In genomic region chr9:78364701-78365100, GRCm38 (mm10) we compare ENCODE assay signal across 29 mouse cellular contexts. TPM values are rescaled to one million over a fixed set of nuclear protein-coding genes. Genes with fewer than 3 reads are reported as not detected.
DNase-seq lines count a peak whose midpoint lies in the region; TF ChIP-seq lines count a peak whose summit lies in the region.
"Had no signal": no experiment of that assay in that cellular context is flagged by ENCODE, and none has a peak within 500 bp of the region (broad histone marks: within the 10 kb centered on the region; RNA-seq: fewer than 3 reads in every experiment).

No protein-coding gene starts in this region.

- H3K36me3 ChIP-seq in ES-Bruce4 (ENCODE audit: control insufficient read depth, insufficient read depth, low read length, poor library complexity, severe bottlenecking), result no peaks in the 10 kb centered on the region
- H3K36me3 ChIP-seq in ES-E14 (ENCODE audit: control insufficient read depth, insufficient read depth, low read length, poor library complexity, severe bottlenecking), result no peaks in the 10 kb centered on the region; the same call in 1 of the 2 replicates
- H3K36me3 ChIP-seq in heart, embryonic 10.5 days, result no peaks in the 10 kb centered on the region
- H3K36me3 ChIP-seq: embryonic facial prominence, embryonic 13.5 days; embryonic facial prominence, embryonic 15.5 days; forebrain, embryonic 10.5 days; forebrain, embryonic 12.5 days had no signal

- no peak for TF ChIP-seq CTCF in ES-Bruce4 (IDR thresholded peaks at IDR 0.05; ENCODE audit: low read depth, low read length)

- H3K9ac ChIP-seq in ES-Bruce4 (ENCODE audit: low read depth, poor library complexity, severe bottlenecking) (0 out of 2 replicates have a peak overlapping the region, but pooled peaks have one; percentile 95), ES-E14 (ENCODE audit: insufficient read depth, low read depth, low read length, poor library complexity, severe bottlenecking) (no peak overlapping the region; the same call in 1 of the 2 replicates)
- H3K9ac ChIP-seq: embryonic facial prominence, embryonic 13.5 days; embryonic facial prominence, embryonic 15.5 days; forebrain, embryonic 12.5 days had no signal

- H3K27ac ChIP-seq in ES-Bruce4 (ENCODE audit: insufficient read depth, low read length) (peak overlapping the region; percentile 96), ES-E14 (ENCODE audit: insufficient read depth, low read depth, low read length, poor library complexity, severe bottlenecking) (peak overlapping the region; percentile 96; the same call in 1 of the 2 replicates)
- no peak overlapping the region for H3K27ac ChIP-seq in heart, embryonic 10.5 days
- H3K27ac ChIP-seq: embryonic facial prominence, embryonic 13.5 days; embryonic facial prominence, embryonic 15.5 days; forebrain, embryonic 10.5 days; forebrain, embryonic 12.5 days had no signal

- in situ Hi-C loops in ES-E14 (cut with MboI; ENCODE audit: low sequenced_read_pairs in 2 of 2, unreplicated experiment in 2 of 2), result no loop called here

- H3K9me3 ChIP-seq in ES-Bruce4 (replicated peaks; ENCODE audit: control insufficient read depth, insufficient read depth, low read length, poor library complexity, severe bottlenecking) (no peaks in the 10 kb centered on the region), ES-E14 (ENCODE audit: control insufficient read depth, insufficient read depth, low read depth, low read length) (no peaks in the 10 kb centered on the region)
- H3K9me3 ChIP-seq in heart, embryonic 10.5 days, result no peaks in the 10 kb centered on the region
- H3K9me3 ChIP-seq: embryonic facial prominence, embryonic 13.5 days; embryonic facial prominence, embryonic 15.5 days; forebrain, embryonic 10.5 days; forebrain, embryonic 12.5 days had no signal

- no peaks in the 10 kb centered on the region for H3K27me3 ChIP-seq in ES-Bruce4 (ENCODE audit: control insufficient read depth, insufficient read depth, low read length, poor library complexity, severe bottlenecking)
- no peaks in the 10 kb centered on the region for H3K27me3 ChIP-seq in heart, embryonic 10.5 days (ENCODE audit: insufficient read depth, poor library complexity, severe bottlenecking)
- H3K27me3 ChIP-seq: embryonic facial prominence, embryonic 13.5 days; embryonic facial prominence, embryonic 15.5 days; forebrain, embryonic 12.5 days had no signal

- H3K4me3 ChIP-seq in ES-Bruce4 (ENCODE audit: low read depth, low read length) (no peak overlapping the region), ES-E14 (ENCODE audit: insufficient read depth in 1 of 2, low read depth in 1 of 2, low read length in 2 of 2, poor library complexity in 1 of 2, severe bottlenecking in 1 of 2) (peak overlapping the region; percentile 9 to 28; a peak in 2 of 4 replicates)
- H3K4me3 ChIP-seq in heart, embryonic 10.5 days, result no peak overlapping the region
- H3K4me3 ChIP-seq: embryonic facial prominence, embryonic 13.5 days; embryonic facial prominence, embryonic 15.5 days; erythroblast, embryonic 14.5 days; forebrain, embryonic 10.5 days; forebrain, embryonic 12.5 days had no signal

- H3K4me1 ChIP-seq in ES-Bruce4 (ENCODE audit: control insufficient read depth, insufficient read depth, low read length) (peaks cover 2% of the 10 kb centered on the region), ES-E14 (ENCODE audit: control insufficient read depth in 2 of 2, insufficient read depth in 2 of 2, low read length in 2 of 2, poor library complexity in 1 of 2) (peaks cover 8 to 11% of the 10 kb centered on the region in 2 experiments)
- no peaks in the 10 kb centered on the region for H3K4me1 ChIP-seq in heart, embryonic 10.5 days
- H3K4me1 ChIP-seq: embryonic facial prominence, embryonic 13.5 days; embryonic facial prominence, embryonic 15.5 days; forebrain, embryonic 12.5 days had no signal

- WGBS in heart, embryonic 10.5 days, result 88% methylated on average over 6 of the region's 6 CpGs

- no peak for TF ChIP-seq POLR2A in ES-Bruce4 (IDR thresholded peaks at IDR 0.05; ENCODE audit: insufficient read depth, low read length)

- TF ChIP-seq EP300 in ES-Bruce4 (IDR thresholded peaks at IDR 0.05; ENCODE audit: insufficient read depth, low read depth, low read length), result peak; percentile 99

- DNase-seq in ES-E14 (ENCODE audit: low read depth, low spot score) (peak; percentile 82), ZHBTc4 (ENCODE audit: low read depth, low spot score) (peak; percentile 93)
- DNase-seq in heart, embryonic 10.5 days (ENCODE audit: low spot score), result no peak
- no peak for DNase-seq in heart, adult 18-20 months
- no peak for DNase-seq in c-Kit-positive CD71-positive TER-119-positive erythroid progenitor cells, embryonic 14.5 days (ENCODE audit: low spot score)
- DNase-seq: adrenal gland, adult 2 months; adrenal gland, postnatal 10 days; adrenal gland, postnatal 25 days; cerebellum, adult 11-12 months; cerebellum, adult 2 months; cerebellum, adult 9-10 months; cerebellum, postnatal 10 days; cerebellum, postnatal 36 days; embryo, embryonic 11 days had no signal

TF ChIP-seq in ES-E14, 5 proteins besides CTCF, POLR2A, EP300 and RAD21:
- TF ChIP-seq ZC3H11A (IDR thresholded peaks at IDR 0.05; ENCODE audit: borderline replicate concordance, low read depth, low read length) (no peak), ZNF384 (IDR thresholded peaks at IDR 0.05; ENCODE audit: low read depth, low read length) (peak; percentile 86), MAFK (IDR thresholded peaks at IDR 0.05; ENCODE audit: insufficient read depth, low read depth, low read length) (no peak), HCFC1 (IDR thresholded peaks at IDR 0.05; ENCODE audit: borderline replicate concordance, insufficient read depth, low read length) (no peak), CHD2 (IDR thresholded peaks at IDR 0.05; ENCODE audit: low read depth, low read length) (peak; percentile 51; the same call in 1 of the 2 replicates)
TF ChIP-seq in ES-E14: peak in this region for 2.

RNA-seq across cellular contexts. Expression of gene Dppa5a, which starts 3.3 kb away (rescaled TPM):
- 5,317 and 5,424 TPM in 2 replicates for polyA plus RNA-seq in ES-Bruce4 (2011; ENCODE audit: insufficient read depth, insufficient read length, low read depth, missing spikeins)
- 2,580 and 3,190 TPM in 2 replicates for total RNA-seq in ES-E14 (2012; rRNA removed)
- not detected in 2 replicates for polyA plus RNA-seq in heart, embryonic 10.5 days (2016; fragmentation: Nextera tagmentation; extraction: Ambion mirVana)
- not detected for total RNA-seq in heart, adult 18-20 months (2021)
- total RNA-seq: adrenal gland, adult 2 months; adrenal gland, postnatal 25 days; adrenal gland, postnatal 4 days; common myeloid progenitor, adult 5-6 weeks; MEL had no signal
- polyA plus RNA-seq: adrenal gland, adult 2 months; embryonic facial prominence, embryonic 11.5 days; erythroblast, embryonic 14.5 days; forebrain, embryonic 10.5 days had no signal

RNA-seq across cellular contexts. Expression of gene Gsta2, which starts 9.1 kb away (rescaled TPM):
- not detected in 2 replicates for polyA plus RNA-seq in ES-Bruce4 (2011; ENCODE audit: insufficient read depth, insufficient read length, low read depth, missing spikeins)
- not detected in 2 replicates for total RNA-seq in ES-E14 (2012; rRNA removed)
- polyA plus RNA-seq in heart, embryonic 10.5 days (2016; fragmentation: Nextera tagmentation; extraction: Ambion mirVana), result not detected in 2 replicates
- 1 to 10 TPM; 2.1 to 2.2 TPM for total RNA-seq in heart, adult 18-20 months (2021)
- total RNA-seq: common myeloid progenitor, adult 5-6 weeks; MEL had no signal
- polyA plus RNA-seq: adrenal gland, adult 2 months; brain, embryonic 14.5 days; cerebellum, adult 2 months; embryonic facial prominence, embryonic 11.5 days; erythroblast, embryonic 14.5 days; forebrain, embryonic 10.5 days; forebrain, embryonic 12.5 days; forebrain, embryonic 14.5 days; forebrain, embryonic 16.5 days; frontal cortex, adult 2 months had no signal

RNA-seq across cellular contexts. Expression of gene Ooep, which starts 13.8 kb away (rescaled TPM):
- 75.0 and 86.4 TPM in 2 replicates for polyA plus RNA-seq in ES-Bruce4 (2011; ENCODE audit: insufficient read depth, insufficient read length, low read depth, missing spikeins)
- 31.2 and 35.3 TPM in 2 replicates for total RNA-seq in ES-E14 (2012; rRNA removed)
- polyA plus RNA-seq in heart, embryonic 10.5 days (2016; fragmentation: Nextera tagmentation; extraction: Ambion mirVana), result 0.97 and 1.2 TPM in 2 replicates
- not detected for total RNA-seq in heart, adult 18-20 months (2021)
- total RNA-seq: adrenal gland, adult 2 months; adrenal gland, postnatal 25 days; common myeloid progenitor, adult 5-6 weeks; MEL had no signal
- polyA plus RNA-seq: adrenal gland, adult 2 months; erythroblast, embryonic 14.5 days had no signal

RNA-seq across cellular contexts. Expression of gene Ddx43, which starts 30.9 kb away (rescaled TPM):
- polyA plus RNA-seq in ES-Bruce4 (2011; ENCODE audit: insufficient read depth, insufficient read length, low read depth, missing spikeins), result 2.8 and 4.9 TPM in 2 replicates
- 4.3 and 5.0 TPM in 2 replicates for total RNA-seq in ES-E14 (2012; rRNA removed)
- polyA plus RNA-seq in heart, embryonic 10.5 days (2016; fragmentation: Nextera tagmentation; extraction: Ambion mirVana), result 0.24 and 0.25 TPM in 2 replicates
- total RNA-seq in heart, adult 18-20 months (2021), result not detected
- total RNA-seq: adrenal gland, adult 2 months; adrenal gland, postnatal 10 days; adrenal gland, postnatal 25 days had no signal
- polyA plus RNA-seq: C2C12; embryonic facial prominence, embryonic 11.5 days; erythroblast, embryonic 14.5 days had no signal

RNA-seq across cellular contexts. Expression of gene Omt2b, which starts 37.3 kb away (rescaled TPM):
- not detected in 2 replicates for polyA plus RNA-seq in ES-Bruce4 (2011; ENCODE audit: insufficient read depth, insufficient read length, low read depth, missing spikeins)
- total RNA-seq in ES-E14 (2012; rRNA removed), result not detected in 2 replicates
- polyA plus RNA-seq in heart, embryonic 10.5 days (2016; fragmentation: Nextera tagmentation; extraction: Ambion mirVana), result not detected in 2 replicates
- not detected for total RNA-seq in heart, adult 18-20 months (2021)
- total RNA-seq: adrenal gland, adult 2 months; adrenal gland, postnatal 10 days; adrenal gland, postnatal 25 days; adrenal gland, postnatal 4 days; common myeloid progenitor, adult 5-6 weeks; MEL had no signal
- polyA plus RNA-seq: adrenal gland, adult 2 months; brain, embryonic 14.5 days; C2C12; cerebellum, adult 2 months; embryonic facial prominence, embryonic 11.5 days; embryonic facial prominence, embryonic 13.5 days; embryonic facial prominence, embryonic 15.5 days; erythroblast, embryonic 14.5 days; forebrain, embryonic 10.5 days; forebrain, embryonic 12.5 days; forebrain, embryonic 14.5 days; forebrain, embryonic 16.5 days; frontal cortex, adult 2 months had no signal

Comparison
In these comparisons a context has a peak if more than half of its experiments do, and no peak if none do; other contexts are left out.
1. H3K4me3 ChIP-seq: peak in ES-E14 (2 of 2); none in ES-Bruce4 (single experiment) and heart, embryonic 10.5 days (single experiment).
2. DNase-seq: peak in ES-E14 (single experiment) and ZHBTc4 (single experiment); none in heart, embryonic 10.5 days (single experiment), heart, adult 18-20 months (0 of 2) and c-Kit-positive CD71-positive TER-119-positive erythroid progenitor cells, embryonic 14.5 days (single experiment).
3. RNA of gene Dppa5a, which starts 3.3 kb away (total RNA-seq): 2,580 to 3,190 TPM in ES-E14; not detected in heart, adult 18-20 months; every median in the first group is over 1,000 times any median in the second.
4. RNA of gene Ooep, which starts 13.8 kb away (total RNA-seq): 31.2 to 35.3 TPM in ES-E14; not detected in heart, adult 18-20 months; every median in the first group is over 10 times any median in the second.